Mouse (Mus musculus): Measurements from ENCODE around the gene Cox6b2.
A peak's percentile ranks its signal among the peaks of the same experiment; 100 is the strongest.
"Not testable (repeated sequence)": the region's sequence is repeated elsewhere in the genome, so short reads cannot be mapped to it uniquely, and the experiment has no call there.

The Cox6b2 gene

DNA sequence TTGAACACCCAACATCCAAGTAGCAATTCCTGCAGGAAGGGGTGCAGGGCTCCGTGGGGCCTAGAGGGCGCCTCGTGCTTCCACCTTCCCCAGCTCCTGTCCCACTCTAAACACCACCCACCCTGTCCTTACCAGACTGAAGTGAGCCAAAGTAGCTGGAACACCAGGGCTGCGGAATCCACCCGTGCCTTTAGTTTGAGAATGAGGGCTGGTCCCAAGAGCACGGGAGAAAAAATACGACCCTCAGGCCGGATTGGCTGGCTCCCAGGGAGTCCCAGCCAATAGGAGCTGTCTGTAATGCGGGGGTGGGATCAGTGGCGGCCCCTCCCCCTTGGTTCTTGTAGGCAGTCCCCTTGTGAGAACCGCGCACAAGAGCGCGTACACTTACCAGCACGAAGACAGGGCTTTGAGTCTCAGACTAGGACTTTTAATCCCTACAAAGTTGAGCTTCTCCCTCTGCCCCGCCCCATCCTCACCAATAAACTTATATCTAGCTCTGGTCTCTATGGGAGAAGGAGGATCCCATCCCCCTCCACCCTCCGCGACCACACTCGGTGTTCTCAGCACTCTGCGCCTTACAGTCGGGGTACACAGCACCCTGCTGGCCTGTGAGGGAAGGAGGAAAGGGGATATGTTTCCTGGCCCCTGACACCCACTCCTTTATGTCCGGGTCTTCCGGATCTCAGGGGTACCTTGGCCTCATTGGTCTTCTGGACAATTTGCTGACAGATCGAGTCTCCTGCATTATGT lies at the start of gene Cox6b2:
Gene Cox6b2 (minus strand): TSS at position 274 of the 750 bp plus-strand sequence.
- DNase-seq (ENCODE audit: extremely low spot score): peak; percentile 90

DNA sequence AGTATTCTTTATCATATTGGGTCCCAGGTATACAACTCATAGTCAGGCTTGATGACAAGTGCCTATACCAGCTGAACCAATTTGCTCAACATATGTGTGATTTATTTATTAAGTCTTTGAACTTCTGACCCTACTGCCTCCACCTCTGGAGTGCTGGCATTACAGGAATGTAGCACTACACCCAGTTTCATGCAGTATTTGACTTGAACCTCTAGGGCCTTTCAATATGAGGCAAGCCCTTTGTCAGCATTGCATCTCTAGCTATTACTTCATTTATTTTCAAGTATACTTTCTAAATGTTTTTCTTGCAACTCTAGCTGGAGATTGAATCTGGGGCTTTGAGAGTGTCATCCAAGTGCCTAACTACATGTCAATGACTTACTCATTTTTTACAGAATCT lies 49.4 kb upstream of the Cox6b2 start:
- no peak for DNase-seq (ENCODE audit: extremely low spot score)

DNA sequence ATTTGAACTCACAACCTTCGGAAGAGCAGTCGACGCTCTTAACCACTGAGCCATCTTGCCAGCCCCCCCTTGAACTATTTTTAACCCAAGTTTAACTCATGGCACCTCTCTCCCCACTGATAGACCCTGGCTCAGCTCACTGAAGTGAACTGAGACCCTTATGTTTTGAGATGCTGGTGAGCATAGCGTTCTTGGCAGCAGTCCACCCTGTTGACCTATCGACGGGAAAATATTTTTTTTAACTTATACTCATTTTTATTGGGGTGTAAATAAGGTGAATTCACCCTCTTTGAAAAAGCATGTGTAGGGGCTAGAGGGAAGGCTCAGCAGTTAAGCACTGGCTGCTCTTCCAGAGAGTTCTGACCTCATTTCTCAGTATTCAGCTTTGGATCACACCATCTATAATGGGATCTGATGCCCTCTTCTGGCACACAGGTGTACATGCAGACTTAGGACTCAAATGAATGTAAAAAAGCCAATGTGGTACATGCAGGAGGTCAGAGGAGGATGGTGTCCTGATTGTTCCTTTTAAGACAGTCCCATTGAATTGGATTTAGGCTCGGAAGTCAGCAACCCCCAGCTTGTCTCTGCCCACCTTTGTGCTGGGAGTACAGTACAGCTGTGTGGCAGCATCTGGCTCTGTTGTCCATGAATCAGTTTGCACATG lies 43.0 kb upstream of the Cox6b2 start:
- DNase-seq (ENCODE audit: extremely low spot score): peak; percentile 54

DNA sequence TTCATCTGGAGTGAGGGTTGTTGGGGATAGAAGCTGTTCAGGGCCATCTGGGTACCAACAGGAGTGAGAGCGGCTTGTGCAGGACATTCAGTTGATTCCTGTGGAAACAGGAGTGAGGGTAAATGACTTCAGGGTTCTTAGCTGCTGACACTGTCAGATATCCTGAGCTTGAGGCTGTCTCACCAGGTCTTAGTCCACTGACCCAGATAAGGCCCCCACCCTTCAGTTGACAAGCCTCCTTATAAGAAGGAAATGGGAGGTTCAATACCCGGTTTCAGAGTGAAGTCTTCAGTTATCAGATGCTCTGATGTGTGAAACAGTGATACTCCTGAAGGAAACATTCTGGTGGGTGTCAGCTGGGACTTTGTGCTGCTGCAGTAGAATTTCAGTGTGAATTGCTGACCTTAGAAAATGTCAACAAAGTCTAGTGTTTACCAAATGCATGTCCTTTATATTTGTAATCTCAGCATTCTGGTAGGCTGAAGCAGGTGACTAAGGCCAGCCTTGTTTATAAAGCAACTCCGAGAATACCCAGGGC lies 41.8 kb upstream of the Cox6b2 start:
- no peak for DNase-seq (ENCODE audit: extremely low spot score)

DNA sequence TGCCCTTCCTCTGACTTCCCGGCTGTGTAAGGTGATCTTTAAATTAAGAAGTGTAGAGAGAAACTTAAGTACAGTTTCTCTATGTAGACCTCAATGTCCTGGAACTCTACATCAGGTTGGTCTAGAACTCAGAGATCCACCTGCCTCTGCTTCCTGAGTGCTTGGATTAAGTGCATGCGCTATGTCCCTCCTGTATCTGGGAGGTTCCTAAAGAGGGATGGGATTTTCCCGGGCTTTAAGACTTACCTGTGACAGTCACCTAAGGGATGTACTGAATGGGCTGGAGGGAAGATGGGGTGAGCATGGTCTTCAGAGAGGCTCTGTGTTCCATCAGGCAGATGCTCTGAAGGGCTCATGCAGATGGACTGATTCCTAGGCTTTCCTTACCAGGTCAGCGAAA lies 40.8 kb upstream of the Cox6b2 start:
- DNase-seq (ENCODE audit: extremely low spot score): no peak

DNA sequence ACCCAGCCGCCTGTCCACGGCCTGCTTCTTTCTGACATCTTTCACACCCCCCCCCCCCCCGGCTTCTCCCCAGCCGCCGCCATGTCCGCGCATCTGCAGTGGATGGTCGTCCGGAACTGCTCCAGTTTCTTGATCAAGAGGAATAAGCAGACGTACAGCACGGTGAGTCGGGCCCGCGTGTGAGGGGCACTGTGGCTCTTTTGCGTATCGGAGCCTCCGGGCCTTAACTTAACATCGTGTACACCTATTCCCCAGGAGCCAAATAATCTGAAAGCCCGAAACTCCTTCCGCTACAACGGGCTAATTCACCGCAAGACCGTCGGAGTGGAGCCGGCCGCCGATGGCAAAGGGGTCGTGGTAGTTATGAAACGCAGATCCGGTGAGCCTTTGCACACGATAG lies 40.4 kb upstream of the Cox6b2 start:
- DNase-seq (ENCODE audit: extremely low spot score): not testable (repeated sequence)

DNA sequence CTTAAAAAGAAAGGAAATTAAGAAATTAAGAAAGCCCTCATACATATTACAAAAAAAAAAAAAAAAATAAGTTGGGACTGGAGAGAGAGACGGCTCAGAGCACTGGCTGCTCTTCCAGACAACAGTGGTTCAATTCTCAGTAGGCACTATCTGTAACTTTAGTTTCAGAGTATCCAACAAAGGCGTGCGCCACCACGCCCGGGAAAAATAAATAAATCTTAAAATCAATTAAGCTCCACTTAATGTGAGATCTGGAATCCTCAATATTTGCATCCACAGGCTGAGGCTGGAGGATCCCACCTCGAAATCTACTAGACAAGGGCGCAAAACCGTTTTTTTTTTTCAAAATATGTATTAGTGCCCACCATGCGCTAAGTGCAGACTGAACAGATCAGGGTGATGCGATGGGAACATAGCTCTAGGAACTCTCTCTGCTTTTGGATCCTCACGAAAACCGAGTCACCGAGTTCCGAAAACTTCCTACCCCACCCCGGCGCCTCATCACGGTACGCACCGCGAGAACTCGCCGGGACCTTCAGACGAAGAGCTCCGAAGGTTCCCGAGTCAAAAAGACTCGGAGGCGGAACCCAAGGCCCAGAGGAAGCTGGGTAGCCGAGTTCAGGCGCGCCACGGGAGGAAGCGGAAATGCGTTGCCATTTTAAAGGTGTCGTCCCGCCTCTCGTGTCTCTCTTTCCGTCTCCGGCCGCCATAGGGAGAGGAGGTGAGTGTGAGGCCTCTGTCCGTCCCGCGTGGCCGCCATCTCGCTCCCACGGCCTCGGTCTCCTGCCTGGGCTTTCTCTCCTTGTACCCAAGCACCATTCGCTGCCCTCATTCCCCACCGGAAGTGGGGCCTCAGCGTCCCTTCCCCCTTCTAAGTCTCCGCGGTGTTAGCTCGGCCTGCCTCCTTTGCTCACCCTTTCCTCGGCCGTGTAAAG lies 39.7 kb upstream of the Cox6b2 start, which contains the start of gene Rpl28:
Gene Rpl28 (plus strand): TSS at position 597 of the 935 bp plus-strand sequence.
- peak; percentile 94 for DNase-seq (ENCODE audit: extremely low spot score)

DNA sequence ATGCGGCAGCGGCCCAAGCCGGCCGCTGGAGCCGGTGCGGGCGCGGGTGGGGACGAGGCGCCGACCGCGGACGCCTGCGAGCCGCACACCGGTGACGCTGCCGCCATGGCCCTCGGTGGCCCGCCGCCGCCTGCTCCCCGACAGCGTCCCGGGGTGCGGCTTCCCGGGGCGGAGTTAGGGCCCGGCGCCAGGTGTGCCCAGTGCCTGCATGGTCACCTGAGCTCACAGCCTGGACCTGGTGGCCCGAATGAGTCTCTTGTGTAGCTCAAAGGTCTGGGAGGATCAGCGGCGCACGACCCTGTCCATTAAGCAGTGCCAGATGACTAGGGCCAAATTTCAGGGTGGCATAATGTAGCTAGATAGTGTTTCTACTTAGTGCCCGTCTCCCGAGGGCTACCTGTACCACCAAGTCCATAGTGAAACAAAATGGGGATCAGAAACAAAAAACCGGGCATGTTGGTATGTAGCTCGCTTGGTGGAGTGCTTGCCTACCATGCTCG lies 36.6 kb upstream of the Cox6b2 start, which contains the start of gene Tmem238:
Gene Tmem238 (minus strand): TSS at position 221 of the 500 bp plus-strand sequence.
- peak; percentile 42 for DNase-seq (ENCODE audit: extremely low spot score)

DNA sequence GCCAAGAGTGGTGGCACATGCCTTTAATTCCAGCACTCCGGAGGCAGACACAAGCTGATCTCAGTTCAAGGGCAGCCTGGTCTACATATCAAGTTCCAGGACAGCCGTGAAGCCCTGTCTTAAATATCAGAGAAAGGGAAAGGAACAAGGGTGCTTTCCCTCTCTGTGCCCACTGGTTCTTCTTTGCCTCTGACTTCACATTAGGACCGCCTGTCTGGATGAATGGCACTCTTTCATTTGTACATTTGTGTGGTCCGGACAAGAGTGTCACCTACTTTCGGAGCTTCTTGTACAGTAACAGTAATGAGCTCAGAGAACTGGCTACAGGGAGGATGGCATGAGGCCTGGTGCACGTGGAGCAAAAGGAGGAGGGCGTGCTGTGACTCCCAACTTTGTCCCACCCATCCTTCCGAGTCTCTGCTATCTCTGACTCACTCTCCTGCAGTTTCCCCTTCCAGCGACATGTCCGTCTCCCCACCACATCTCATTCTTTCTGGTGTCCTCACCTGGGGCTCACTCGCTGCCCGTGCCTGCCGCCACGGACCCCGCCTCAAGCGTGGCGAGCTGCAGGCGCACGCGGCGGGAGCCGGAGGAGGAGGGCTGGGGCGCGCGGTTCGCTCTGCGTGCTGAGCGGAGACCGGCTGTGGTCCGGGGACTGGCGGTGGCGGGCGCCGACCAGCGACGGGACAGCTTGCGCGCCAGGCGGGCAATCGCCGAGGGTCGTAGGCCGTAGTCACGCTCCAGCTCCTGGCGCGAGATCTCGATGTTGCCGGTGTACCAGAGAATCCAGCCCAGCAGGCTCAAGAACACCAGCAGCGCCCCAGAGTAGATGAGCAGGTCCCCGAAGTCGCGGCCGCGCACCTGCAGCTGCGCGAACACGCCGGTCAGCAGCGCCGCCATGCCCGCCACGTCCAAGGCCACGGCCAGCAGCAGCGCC lies 35.9 kb upstream of the Cox6b2 start:
- DNase-seq (ENCODE audit: extremely low spot score): peak; percentile 75

DNA sequence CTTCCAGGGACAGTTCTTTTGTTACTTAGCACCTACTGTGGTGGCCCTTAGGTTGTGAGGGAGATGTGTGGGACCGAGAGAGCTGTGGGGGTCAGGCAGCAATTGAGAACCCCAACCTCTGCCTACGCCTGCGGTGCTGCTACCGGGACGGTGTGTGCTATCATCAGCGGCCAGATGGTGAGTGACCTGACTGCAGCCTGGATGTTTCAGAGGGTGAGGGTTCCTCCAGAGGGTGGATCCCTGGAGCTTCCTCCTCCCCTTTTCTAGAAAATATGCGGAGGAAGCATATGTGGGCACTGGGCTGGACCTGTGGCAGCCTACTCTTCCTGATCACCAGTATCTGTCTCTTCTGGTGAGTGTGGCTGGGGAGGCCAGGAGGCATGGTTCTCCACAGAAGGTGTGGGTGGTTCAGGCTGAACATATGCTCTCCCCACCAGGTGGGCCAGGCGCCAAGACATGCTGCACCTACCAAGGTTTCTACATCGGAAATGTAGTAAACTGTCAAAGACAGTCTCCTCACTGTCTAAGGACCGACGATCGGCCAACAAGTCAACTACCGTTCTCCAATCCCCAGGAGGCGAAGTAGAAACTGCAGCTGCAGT lies 30.9 kb upstream of the Cox6b2 start:
- no peak for DNase-seq (ENCODE audit: extremely low spot score)

DNA sequence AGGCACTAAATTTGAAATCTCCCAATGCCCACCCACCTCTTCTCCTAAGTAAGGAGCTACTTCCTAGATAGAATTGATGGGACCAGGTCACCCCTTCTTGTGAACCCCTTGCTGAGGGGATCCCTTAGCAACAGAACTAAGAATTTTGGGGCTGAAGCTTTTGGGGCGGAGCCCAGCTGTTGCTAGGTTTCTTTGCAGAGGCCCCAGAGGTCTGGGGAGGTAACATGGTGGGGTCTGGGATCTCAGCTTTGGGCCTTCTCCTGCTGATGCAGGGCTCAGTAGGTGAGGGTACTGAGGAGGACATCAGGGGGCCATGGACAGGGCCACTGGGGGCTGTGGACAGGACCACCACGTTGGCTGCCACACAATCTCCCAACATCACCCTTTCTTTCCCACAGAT lies 29.9 kb upstream of the Cox6b2 start, which contains the start of the genes Il11 and Tmem190:
Gene Il11 (minus strand): TSS at position 101 of the 400 bp plus-strand sequence.
Gene Tmem190 (plus strand): TSS at position 179 of the 400 bp plus-strand sequence.
- no peak for DNase-seq (ENCODE audit: extremely low spot score)

DNA sequence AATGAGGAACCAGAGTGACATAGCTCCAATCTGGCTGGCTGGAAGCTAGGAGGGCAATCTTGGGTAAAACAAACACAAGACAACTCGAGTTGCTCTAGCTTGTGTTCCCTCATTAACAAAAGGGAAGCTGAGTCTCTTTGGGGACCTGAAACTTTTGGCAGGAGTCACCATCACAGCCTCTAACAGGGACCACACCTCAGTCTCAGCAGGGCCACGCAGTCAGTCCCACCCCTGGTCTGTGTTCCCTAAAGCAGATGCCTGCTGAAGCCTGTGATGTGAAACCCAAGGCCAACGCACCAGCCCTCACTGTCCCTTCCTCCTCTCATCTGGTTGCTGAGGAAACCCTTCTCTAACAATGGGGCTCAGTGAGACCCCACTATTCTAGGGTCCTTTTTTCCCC lies 29.2 kb upstream of the Cox6b2 start:
- no peak for DNase-seq (ENCODE audit: extremely low spot score)

DNA sequence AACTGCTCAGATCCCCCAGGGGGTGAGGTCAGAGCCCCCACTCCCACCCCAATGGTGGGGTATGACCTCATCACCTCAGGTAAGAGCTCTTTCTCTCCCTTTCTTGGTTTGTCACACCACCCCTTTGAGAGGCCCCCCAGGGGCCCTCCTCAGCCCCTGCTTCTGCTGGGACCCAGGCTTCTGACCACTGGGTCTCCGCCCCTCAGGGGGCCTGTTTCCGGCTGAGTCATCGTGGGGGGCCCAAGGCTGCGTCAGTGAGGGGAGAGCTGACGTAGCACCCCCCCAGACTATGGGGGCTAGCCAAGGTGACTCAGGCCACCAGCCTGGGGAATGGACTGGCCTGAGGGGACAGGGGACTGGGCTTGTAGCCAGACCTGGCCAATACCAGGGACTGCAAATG lies 27.0 kb upstream of the Cox6b2 start:
- DNase-seq (ENCODE audit: extremely low spot score): no peak

DNA sequence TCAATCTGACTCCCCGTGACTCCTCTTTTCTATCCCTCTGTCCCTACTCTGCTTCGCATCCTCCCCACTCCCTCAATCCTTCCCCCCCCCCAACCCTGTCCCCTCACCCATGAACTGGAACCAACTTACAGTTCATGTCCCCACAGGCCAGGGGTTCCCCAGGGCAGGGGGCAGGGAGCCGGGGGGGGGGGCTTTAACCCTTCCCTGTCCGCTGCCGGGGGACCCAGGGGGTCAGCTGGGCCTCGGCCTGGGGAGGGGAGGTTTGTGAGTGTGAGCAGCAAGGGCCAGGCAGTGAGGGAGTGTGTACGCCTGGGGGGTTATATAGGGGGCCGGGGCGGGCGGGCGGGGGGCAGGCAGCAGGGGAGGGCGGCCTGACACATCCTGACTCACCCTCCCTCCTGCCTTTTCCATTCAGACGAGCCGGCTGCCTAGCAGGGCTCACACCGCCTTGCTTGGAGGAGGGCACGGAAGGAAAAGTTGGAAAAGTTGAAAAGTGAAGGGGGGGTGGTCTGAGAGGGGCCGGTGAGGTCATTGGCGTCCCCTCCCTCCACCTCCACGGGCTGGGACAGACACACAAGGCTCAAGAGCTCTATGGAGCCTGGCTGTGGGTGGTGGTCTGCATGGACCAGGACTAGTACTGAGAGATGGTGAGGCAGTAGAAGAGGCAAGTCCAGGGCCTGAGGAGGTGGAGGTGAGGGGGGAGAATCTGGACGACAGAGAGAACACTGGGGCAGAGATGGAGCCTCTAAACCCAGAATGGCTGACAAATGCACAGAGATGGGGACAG lies 25.1 kb upstream of the Cox6b2 start:
- DNase-seq (ENCODE audit: extremely low spot score): no peak

DNA sequence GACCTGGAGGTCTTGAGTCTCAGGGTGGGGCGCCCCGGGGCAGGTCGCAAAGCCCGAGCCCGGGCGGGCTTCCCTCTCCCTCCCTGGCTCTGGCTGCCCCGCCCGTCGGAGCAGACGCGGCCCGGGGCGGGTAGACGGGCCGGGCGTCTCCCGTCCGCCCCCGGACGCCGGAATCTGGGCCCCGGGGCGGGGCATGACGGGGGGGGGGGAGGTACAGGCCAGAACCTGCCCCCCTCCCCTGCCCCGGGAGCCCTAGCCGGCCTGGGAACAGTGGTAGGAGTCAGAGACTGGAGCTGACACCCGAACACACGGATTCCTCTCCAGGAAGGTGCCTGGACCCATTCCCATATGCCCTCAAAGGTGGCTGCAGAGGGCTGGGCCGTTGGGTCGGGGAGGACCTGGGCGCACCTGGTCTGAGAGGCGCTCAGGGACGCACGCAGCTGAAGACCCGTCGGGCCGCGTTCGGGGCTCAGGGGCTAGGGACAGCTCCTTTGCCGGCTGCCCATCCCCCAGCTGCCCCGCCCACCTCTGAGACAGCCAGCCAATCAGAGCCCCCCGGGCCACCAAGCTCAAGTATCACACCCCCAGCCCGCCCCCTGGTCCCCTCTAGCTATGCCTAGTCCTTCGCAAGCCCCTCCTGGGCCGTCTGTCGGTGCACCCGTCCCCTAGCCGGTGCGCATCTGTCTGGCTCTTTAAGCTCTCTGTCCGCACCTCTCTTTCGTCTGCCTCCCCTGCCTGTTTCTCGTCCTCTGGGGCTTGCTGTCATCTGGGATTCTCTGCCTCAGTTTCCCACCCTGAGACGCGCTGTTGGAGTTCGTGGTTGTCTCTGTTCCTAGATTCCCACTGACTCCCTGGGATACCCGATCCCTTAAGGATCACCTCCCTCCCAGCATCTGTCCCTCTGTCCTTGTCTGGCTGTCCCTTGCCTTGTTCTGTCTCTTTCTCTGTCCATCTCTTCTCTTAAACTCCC lies 24.3 kb upstream of the Cox6b2 start:
- DNase-seq (ENCODE audit: extremely low spot score): peak; percentile 86

DNA sequence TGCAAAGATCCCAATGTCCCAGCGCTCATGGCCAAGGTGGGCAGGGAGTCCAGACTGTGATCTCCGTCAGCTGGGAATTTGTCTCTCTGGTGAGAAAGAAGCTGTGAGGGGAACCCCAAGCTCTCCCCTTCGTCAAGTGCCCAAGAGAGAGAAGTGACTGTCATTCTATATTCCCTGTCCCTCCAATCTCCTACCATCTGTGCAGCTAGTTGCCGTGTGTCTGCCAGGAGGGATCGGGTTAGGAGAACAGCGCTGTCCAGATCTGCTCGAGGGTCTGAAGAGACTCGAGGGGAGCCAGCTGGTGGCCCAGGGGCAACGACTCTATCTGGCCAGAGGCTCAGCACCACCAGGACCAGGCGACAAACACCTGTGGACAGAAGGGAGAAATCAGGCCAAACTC lies 23.2 kb upstream of the Cox6b2 start:
- no peak for DNase-seq (ENCODE audit: extremely low spot score)

DNA sequence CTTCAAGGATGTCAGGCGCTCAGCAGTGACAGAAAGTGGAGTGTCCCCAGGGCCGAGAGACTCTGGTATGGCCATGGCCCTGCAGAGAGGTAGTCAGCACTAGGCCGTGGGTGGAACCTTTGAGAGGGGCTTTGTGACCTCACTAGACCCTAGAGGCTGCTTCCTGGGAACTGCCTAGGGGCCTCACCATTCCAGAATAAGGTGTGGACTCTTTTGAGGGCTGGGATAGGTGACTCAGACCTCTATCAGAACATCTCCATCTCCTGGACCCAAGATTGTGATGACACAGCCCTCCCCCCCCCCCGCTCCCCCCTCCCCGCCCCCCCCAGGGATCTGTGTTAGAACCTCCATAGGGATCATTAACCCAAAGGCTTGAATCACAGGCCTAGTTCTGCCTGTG lies 18.3 kb upstream of the Cox6b2 start, which contains the start of gene Fam71e2:
Gene Fam71e2 (minus strand): TSS at position 101 of the 400 bp plus-strand sequence.
- no peak for DNase-seq (ENCODE audit: extremely low spot score)
